Mouse (Mus musculus): ENCODE measurements at regions not wholly inside any gene's neighbourhood (a gene's known extent, or its start where the extent isn't known, plus 50 kb on each side); places are given as distances from the start of the nearest gene placed in this dataset.

DNA sequence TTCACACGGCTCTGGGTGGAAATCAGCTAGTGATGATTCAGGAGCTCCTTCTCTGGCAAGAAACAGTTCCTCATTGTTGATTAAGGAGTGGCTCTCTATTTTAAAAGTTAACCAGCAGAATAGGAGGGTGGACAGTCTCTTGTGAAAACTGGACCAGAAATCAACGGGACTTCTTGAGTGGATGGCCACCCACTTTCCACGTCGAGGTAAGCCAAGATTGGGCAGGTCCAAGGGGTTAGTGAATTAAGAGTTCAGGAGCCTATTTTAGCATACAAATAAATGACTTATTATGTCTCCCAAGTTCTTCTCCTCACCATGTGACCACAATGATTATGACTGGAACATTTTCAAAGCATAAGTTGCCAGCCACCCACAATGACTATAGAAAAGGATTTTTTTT, 77.7 kb upstream of the Dkk2 start:
- peak in 1 of 2 experiments; percentile 6 for DNase-seq (ENCODE audit: low spot score in 2 of 2)

DNA sequence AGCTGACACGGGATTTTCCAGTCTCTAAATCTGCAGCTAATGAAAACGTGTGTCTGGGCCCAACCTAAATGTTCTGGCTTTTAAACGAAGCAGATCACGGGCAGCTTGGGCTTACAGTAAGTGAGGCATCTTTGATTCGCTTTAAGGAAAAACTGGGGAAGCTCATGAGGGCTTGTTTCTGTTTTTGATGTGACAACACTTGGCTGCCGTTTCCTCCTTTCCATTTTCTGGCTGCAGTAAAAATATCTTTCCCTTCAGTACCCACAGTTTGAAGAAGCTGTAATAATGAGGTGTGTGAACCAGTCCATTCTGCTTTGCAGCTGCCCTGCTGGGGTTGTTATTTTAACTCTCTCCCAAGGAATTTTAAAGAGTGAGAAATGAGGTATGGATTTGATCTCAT, 69.9 kb upstream of the Dkk2 start:
- DNase-seq (ENCODE audit: low spot score in 2 of 2): no peak

DNA sequence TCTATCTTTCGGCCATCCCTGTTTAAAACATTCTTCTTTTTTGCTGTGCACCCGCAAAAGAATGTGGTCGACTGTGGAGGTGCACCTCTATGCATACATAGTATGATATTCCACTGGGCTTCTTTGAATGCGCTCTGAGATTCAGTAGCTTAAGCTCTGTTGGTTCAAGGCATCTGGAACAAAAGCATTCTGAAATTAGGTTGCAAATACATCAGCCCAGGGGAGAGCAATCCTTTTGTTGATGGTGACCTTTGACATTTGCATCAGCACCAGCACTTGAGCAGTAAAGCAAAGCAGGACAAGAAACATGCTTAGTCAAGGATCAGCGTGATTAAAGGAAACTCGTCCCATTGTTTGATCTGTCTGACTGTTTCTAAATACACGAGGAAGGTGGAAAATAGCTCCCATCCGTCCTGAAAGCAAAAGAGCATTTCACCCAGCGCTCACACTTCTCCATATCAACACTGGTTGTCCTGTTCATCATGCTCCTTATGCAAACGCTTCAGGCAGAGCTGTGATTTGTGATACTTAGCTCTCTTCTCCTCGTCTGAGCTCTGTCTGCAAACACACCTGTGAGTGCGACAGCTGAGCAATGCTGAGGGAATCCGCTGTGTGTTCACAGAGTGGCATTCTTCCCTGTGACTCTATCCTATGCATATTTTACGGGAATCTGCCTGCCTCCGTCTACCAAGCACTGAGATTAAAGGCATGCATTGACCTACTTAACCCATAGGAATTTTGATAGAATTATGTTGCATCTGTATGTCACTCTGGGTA, 67.4 kb upstream of the Dkk2 start:
- DNase-seq (ENCODE audit: low spot score in 2 of 2): no peak

DNA sequence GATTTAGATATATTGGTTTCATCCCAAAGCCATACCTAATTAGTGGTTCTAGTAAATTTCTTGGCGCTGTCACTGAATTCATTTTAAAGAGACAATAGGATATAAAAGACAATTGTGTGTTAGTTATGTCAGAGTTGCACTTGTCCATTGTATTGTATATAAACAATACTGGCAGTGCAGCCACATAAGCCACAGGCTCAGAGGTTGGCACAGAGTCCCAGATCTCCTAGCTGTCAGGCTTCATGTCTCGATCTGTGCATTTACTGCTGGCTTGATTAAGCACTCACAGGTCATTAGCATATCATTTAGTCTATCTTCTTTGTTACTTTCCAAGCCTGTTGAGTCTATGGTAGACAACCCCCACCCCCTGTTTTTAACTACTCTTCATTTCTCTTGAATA, 66.6 kb upstream of the Dkk2 start:
- no peak for DNase-seq (ENCODE audit: low spot score in 2 of 2)

DNA sequence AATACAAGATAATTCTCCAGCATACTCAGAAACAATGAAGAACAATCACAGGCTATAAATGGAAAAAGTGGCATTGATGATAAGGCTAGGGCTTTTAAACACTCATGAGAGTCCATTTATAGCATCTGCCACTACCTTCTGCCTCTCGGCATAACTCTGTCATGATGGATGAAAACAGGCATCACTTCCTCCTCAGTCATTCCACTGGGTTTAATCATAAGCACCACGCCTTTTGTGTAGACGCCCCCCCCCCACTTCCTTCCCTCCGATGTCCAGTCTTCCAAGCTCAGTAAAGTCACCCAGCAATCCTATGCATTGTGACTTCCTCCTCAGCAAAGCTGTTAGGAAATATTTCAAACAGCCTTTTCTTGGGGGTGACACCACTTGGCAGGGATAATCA, 63.1 kb upstream of the Dkk2 start:
- no peak for DNase-seq (ENCODE audit: low spot score in 2 of 2)

DNA sequence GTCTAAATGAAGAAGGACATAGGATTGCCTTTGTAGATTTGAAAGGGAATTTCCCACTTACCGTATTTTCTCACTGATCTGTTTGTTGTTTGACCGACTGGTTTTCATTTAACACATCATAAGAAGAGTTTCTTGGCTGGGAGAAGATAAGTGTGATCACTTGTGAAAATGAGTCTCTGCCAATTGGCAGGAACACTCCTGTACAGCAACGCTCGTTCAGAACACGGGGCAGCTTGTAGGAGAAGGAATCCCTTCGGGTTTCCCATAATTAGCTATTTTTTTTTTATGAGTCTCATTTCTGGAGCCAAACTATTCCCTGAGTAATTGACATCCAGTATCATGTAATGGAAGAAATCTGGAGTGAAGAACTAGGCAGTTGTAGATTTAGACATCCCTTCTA, 61.8 kb upstream of the Dkk2 start:
- DNase-seq (ENCODE audit: low spot score in 2 of 2): no peak

DNA sequence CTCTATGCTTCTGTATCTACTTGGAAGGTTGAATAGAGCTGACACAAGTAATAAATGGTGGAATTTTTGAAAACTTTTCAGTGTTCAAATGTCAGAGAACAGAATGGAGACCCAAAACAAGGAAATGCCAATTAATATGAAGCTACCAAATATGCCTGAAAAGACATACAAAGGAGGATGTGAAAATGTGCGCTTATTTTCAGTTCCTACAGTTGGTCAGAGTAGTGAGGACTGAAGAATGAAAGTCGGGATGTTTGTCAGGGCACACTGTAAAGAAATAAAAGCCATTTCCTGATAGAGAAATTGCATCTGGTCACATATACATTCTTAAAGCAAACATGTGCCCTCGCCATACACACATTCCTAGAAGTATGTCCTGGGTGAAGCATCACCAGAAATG, 56.0 kb upstream of the Dkk2 start:
- no peak for DNase-seq (ENCODE audit: low spot score in 2 of 2)

DNA sequence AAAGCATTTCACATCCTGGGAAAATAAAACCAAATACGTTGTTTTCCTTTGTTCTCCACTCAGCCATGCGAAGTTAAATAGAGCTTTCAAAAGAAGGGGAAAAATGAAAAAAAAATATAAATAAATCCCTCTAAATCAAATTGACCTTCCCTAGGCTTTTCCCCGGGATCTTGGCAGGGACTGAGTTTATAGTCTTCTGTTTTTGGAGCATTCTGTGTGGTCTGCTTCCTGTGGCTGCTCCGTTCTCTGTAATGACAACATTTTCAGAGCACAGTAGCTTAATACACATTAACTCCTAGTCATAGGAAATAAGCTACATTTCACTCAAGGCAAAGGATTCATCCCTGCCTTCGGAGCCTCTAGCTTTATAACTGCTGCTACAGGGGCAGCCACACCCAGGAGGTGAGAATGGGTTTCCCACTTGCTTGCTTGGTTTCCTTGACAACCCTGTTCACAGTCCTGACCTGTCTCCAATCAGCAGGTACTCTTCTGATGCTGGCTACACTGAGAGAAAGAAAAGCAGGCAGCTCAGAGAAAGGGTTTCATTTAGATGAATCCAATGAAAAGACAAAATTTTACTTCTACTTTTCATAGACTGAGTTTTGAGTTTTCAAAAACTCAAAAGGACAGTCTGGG, 51.9 kb upstream of the Dkk2 start:
- no peak for DNase-seq (ENCODE audit: low spot score in 2 of 2)

DNA sequence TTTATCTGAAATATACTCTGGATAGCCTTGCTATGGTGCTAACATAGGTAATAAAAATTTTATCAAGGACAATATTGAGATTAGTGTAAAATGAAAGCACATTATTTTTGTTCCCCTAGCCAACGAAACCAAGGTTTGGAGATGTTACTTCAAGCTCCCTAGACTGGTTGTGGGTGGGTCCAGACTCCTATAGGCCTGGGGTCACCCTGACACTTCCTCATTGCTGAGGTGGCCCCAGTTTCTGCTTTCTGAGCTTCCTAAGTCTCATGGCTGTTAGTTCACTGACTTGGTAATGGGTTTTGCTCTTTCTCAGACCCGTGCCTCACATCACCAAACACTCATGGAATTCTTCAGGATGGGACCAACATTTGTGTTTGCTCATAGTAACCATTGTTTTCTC, 49.9 kb upstream of the Dkk2 start:
- no peak for DNase-seq (ENCODE audit: low spot score in 2 of 2)

Measured in layer of hippocampus, adult 18-20 months (tissue).